Mouse (Mus musculus): ENCODE results near the gene Gabpb1. TPM values are rescaled to one million over a fixed set of nuclear protein-coding genes. Genes with fewer than 3 reads are reported as not detected.
"Not testable (repeated sequence)": the region's sequence is repeated elsewhere in the genome, so short reads cannot be mapped to it uniquely, and the experiment has no call there.

The Gabpb1 gene
- total RNA-seq, 2 experiments from 2014 or later = 19.3 to 19.8 TPM

- DNase-seq (ENCODE audit: low spot score in 2 of 2) = no peak
These were observed 31.4 kb downstream of the Gabpb1 start for GRCm38 (mm10) chr2:126644768-126645167.

GRCm38 (mm10) chr2:126640298-126640697 is 35.8 kb downstream of the Gabpb1 start:
- no peak for DNase-seq (ENCODE audit: low spot score in 2 of 2)

- no peak for DNase-seq (ENCODE audit: low spot score in 2 of 2)
These were observed 40.0 kb downstream of the Gabpb1 start for GRCm38 (mm10) chr2:126635939-126636823.

GRCm38 (mm10) chr2:126633165-126633564 is 43.0 kb downstream of the Gabpb1 start:
- DNase-seq (ENCODE audit: low spot score in 2 of 2) = no peak

GRCm38 (mm10) chr2:126628455-126628995 is 47.6 kb downstream of the Gabpb1 start:
- DNase-seq (ENCODE audit: low spot score in 2 of 2) = no peak

GRCm38 (mm10) chr2:126623138-126623537 is 53.0 kb downstream of the Gabpb1 start:
- DNase-seq (ENCODE audit: low spot score in 2 of 2) = no peak

GRCm38 (mm10) chr2:126622455-126622854 is 53.7 kb downstream of the Gabpb1 start:
- DNase-seq (ENCODE audit: low spot score in 2 of 2) = no peak

- DNase-seq (ENCODE audit: low spot score in 2 of 2) = no peak
These were observed 56.9 kb downstream of the Gabpb1 start, which contains the start of gene Hdc for GRCm38 (mm10) chr2:126619249-126619704. Hdc (minus strand) TSS chr2:126619299.

- DNase-seq (ENCODE audit: low spot score in 2 of 2) = no peak
These were observed 57.5 kb downstream of the Gabpb1 start for GRCm38 (mm10) chr2:126618470-126619179.

GRCm38 (mm10) chr2:126615355-126615754 is 60.8 kb downstream of the Gabpb1 start:
- DNase-seq (ENCODE audit: low spot score in 2 of 2) = no peak

- not testable (repeated sequence) for DNase-seq (ENCODE audit: low spot score in 2 of 2)
These were observed 66.5 kb downstream of the Gabpb1 start for GRCm38 (mm10) chr2:126609600-126609999.

- DNase-seq (ENCODE audit: low spot score in 2 of 2) = no peak
These were observed 68.5 kb downstream of the Gabpb1 start for GRCm38 (mm10) chr2:126607553-126608203.

- no peak for DNase-seq (ENCODE audit: low spot score in 2 of 2)
These were observed 69.5 kb downstream of the Gabpb1 start for GRCm38 (mm10) chr2:126606688-126607062.

- no peak for DNase-seq (ENCODE audit: low spot score in 2 of 2)
These were observed 70.0 kb downstream of the Gabpb1 start for GRCm38 (mm10) chr2:126606061-126606687.

GRCm38 (mm10) chr2:126601918-126602600 is 74.1 kb downstream of the Gabpb1 start:
- DNase-seq (ENCODE audit: low spot score in 2 of 2) = no peak

GRCm38 (mm10) chr2:126600533-126600932 is 75.6 kb downstream of the Gabpb1 start:
- no peak for DNase-seq (ENCODE audit: low spot score in 2 of 2)

- no peak for DNase-seq (ENCODE audit: low spot score in 2 of 2)
These were observed 77.1 kb downstream of the Gabpb1 start for GRCm38 (mm10) chr2:126599005-126599404.

- DNase-seq (ENCODE audit: low spot score in 2 of 2) = no peak
These were observed 77.8 kb downstream of the Gabpb1 start for GRCm38 (mm10) chr2:126598359-126598758.

GRCm38 (mm10) chr2:126597279-126598241 is 78.6 kb downstream of the Gabpb1 start:
- DNase-seq (ENCODE audit: low spot score in 2 of 2) = no peak
